Mouse (Mus musculus) skeletal muscle tissue, adult 2 months (tissue): ENCODE measurements at regions not wholly inside any gene's neighbourhood (a gene's known extent, or its start where the extent isn't known, plus 50 kb on each side); places are given as distances from the start of the nearest gene placed in this dataset.
A peak's percentile ranks its signal among the peaks of the same experiment; 100 is the strongest.

ENCODE experiments used
- DNase-seq: peaks from one replicate; pipeline ENCODE4 v3.0.0-alpha.2; 2012; ENCODE audit warnings: low read depth, low spot score

GRCm38 (mm10) chr2:6263565-6263964, 50.7 kb upstream of the Echdc3 start:
- DNase-seq, result no peak

GRCm38 (mm10) chr2:6264085-6264783, 51.4 kb upstream of the Echdc3 start:
- no peak for DNase-seq

- no peak for DNase-seq
Observed at GRCm38 (mm10) chr2:6265117-6265516, 52.3 kb upstream of the Echdc3 start.

- DNase-seq, result no peak
Observed at GRCm38 (mm10) chr2:6267066-6267465, 54.2 kb upstream of the Echdc3 start.

GRCm38 (mm10) chr2:6267537-6267936, 54.7 kb upstream of the Echdc3 start:
- DNase-seq, result peak; percentile 46

- no peak for DNase-seq
Observed at GRCm38 (mm10) chr2:6272514-6272913, 50.0 kb upstream of the Usp6nl start.
